Mouse (Mus musculus): Measurements from ENCODE around the gene Cep89. TPM values are rescaled to one million over a fixed set of nuclear protein-coding genes. Genes with fewer than 3 reads are reported as not detected.

The Cep89 gene
- polyA plus RNA-seq, 1 experiment from 2014 or later, result 10.3 TPM

DNA sequence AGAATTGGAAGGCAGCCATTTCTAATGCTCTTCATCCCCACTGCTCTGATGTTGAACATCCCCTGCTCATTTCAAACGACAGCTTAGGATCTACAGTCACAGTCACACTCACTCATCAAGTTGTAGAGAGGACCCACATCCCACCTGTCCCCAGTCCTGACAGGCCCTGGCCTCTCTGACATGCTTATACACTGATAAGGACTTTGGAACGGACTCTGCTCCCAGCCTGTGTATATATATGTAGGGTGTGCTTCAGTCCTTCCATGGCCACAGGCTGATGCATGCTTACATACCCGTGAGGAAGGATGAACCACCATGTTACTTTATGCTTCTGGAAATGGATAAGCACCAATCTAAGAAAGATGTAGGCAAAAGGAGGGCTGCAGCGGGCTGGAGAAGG, 64.1 kb downstream of the Cep89 start:
- Histone ChIP-seq H3K9ac (replicated peaks) (no peak overlapping the region), H3K36me3 (replicated peaks; ENCODE audit: insufficient read depth, low read length) (no peaks in the 10 kb centered on the region), H3K4me2 (ENCODE audit: low read depth, low read length) (no peak overlapping the region), H3K27me3 (ENCODE audit: insufficient read depth, low read length) (no peaks in the 10 kb centered on the region), H3K4me1 (ENCODE audit: insufficient read depth) (no peaks in the 10 kb centered on the region), H3K4me3 (ENCODE audit: low read depth, low read length) (no peak overlapping the region), H3K27ac (ENCODE audit: low read depth) (no peak overlapping the region), H3K9me3 (ENCODE audit: low read length) (no peaks in the 10 kb centered on the region)
- no peak for ATAC-seq
- WGBS (ENCODE audit: insufficient replicate concordance), result 65% methylated on average over 4 of the region's 4 CpGs
- DNase-seq, result no peak
- no peak for TF ChIP-seq EP300 (IDR thresholded peaks at IDR 0.05; ENCODE audit: low read depth)
- no peak for TF ChIP-seq CTCF (IDR thresholded peaks at IDR 0.05; ENCODE audit: low read depth)

DNA sequence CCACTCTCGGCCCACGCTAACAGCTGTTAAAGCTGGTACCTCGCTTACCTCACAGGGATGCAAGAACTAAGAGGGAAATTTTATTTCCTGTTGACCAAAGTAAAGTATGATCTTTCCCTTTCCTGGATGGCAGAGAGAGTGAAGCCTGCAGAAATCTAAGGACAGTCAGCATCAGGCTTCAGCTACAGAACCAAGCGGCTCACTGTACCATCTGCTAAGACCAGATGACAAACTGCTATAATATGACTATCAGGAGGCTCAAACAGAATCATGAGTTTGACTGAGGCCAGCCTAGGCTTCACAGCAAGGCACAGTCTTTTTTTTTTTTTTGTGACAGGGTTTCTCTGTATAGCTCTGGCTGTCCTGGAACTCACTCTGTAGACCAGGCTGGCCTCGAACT, 68.2 kb downstream of the Cep89 start:
- 88% methylated on average over 5 of the region's 5 CpGs for WGBS (ENCODE audit: insufficient replicate concordance)
- Histone ChIP-seq H3K4me2 (ENCODE audit: low read depth, low read length) (no peak overlapping the region), H3K4me3 (ENCODE audit: low read depth, low read length) (no peak overlapping the region), H3K36me3 (replicated peaks; ENCODE audit: insufficient read depth, low read length) (no peaks in the 10 kb centered on the region), H3K9me3 (ENCODE audit: low read length) (no peaks in the 10 kb centered on the region), H3K27me3 (ENCODE audit: insufficient read depth, low read length) (no peaks in the 10 kb centered on the region), H3K4me1 (ENCODE audit: insufficient read depth) (no peaks in the 10 kb centered on the region), H3K27ac (ENCODE audit: low read depth) (no peak overlapping the region), H3K9ac (replicated peaks) (no peak overlapping the region)
- DNase-seq, result no peak
- no peak for ATAC-seq
- TF ChIP-seq EP300 (IDR thresholded peaks at IDR 0.05; ENCODE audit: low read depth) (no peak), CTCF (IDR thresholded peaks at IDR 0.05; ENCODE audit: low read depth) (no peak)

DNA sequence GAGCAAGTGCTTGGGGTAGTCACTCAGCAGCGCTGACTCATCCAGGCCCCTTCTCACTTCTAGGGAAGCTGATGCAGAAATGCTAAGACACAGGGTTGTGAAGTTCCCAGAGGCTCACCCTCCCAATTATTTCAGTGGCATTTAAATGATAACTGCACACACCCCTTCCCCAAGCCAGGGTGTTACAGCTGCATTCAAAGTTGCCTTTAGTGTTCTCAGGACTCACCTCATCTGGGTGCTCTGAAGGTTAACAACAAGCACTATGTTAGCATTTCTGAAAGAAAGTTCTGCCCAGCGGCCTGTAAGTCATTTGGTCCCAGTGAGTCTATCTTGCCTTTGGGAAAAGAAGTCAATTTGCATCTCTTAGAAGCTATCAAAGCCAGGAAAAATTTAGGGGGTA, 71.0 kb downstream of the Cep89 start:
- Histone ChIP-seq H3K27me3 (ENCODE audit: insufficient read depth, low read length) (no peaks in the 10 kb centered on the region), H3K36me3 (replicated peaks; ENCODE audit: insufficient read depth, low read length) (no peaks in the 10 kb centered on the region), H3K9me3 (ENCODE audit: low read length) (no peaks in the 10 kb centered on the region), H3K4me2 (ENCODE audit: low read depth, low read length) (no peak overlapping the region), H3K9ac (replicated peaks) (no peak overlapping the region), H3K4me1 (ENCODE audit: insufficient read depth) (no peaks in the 10 kb centered on the region), H3K4me3 (ENCODE audit: low read depth, low read length) (no peak overlapping the region), H3K27ac (ENCODE audit: low read depth) (no peak overlapping the region)
- TF ChIP-seq EP300 (IDR thresholded peaks at IDR 0.05; ENCODE audit: low read depth) (no peak), CTCF (IDR thresholded peaks at IDR 0.05; ENCODE audit: low read depth) (no peak)
- DNase-seq (no peak), ATAC-seq (no peak)
- WGBS (ENCODE audit: insufficient replicate concordance), result 56% methylated on average over 2 of the region's 2 CpGs

DNA sequence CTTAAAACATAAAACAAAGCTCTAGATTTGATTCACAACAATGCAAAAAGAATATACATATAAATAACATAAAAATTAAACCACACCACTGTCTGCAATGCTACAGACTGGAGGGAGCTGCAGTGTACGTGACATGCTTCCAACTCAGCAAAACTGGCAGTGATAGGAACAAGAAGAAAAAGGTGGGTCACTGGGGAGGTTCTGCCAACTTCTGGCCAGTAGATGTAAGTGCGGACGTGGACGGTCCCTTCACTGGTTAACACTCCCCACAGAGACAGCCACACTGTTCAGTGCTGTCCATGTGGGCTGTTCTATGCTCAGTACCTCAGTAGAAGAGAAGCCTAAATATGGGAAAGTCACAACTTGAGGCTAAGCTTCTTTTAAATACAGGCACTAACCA, 74.0 kb downstream of the Cep89 start:
- H3K4me1 ChIP-seq (ENCODE audit: insufficient read depth), result no peaks in the 10 kb centered on the region
- no peak overlapping the region for H3K4me3 ChIP-seq (ENCODE audit: low read depth, low read length)
- 45% methylated on average over 4 of the region's 4 CpGs for WGBS (ENCODE audit: insufficient replicate concordance)
- no peaks in the 10 kb centered on the region for H3K27me3 ChIP-seq (ENCODE audit: insufficient read depth, low read length)
- no peak for DNase-seq
- no peak for TF ChIP-seq EP300 (IDR thresholded peaks at IDR 0.05; ENCODE audit: low read depth)
- TF ChIP-seq CTCF (IDR thresholded peaks at IDR 0.05; ENCODE audit: low read depth), result peak; percentile 35
- H3K4me2 ChIP-seq (ENCODE audit: low read depth, low read length), result no peak overlapping the region
- no peak overlapping the region for H3K9ac ChIP-seq (replicated peaks)
- H3K9me3 ChIP-seq (ENCODE audit: low read length), result no peaks in the 10 kb centered on the region
- ATAC-seq, result no peak
- no peaks in the 10 kb centered on the region for H3K36me3 ChIP-seq (replicated peaks; ENCODE audit: insufficient read depth, low read length)
- H3K27ac ChIP-seq (ENCODE audit: low read depth), result no peak overlapping the region

DNA sequence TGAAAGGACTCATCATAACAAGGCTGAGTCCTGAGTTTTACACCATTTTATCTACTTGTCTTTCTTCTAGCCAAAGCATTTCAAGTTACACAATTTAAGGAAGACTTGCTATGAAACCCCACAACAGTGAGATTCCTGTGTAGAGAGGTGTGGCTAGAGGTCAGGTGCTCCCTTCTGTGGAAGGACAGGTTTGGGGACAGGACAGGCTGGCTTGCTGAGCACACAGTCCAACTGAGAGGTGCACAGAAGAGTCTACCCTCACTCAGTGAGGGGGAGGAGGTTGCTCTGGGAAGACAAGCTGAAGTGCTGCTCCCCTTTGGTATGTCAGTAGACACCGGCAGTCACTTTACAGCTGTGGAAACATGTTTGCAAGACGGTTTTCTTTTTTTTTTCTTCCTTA, 79.6 kb downstream of the Cep89 start:
- no peak for TF ChIP-seq CTCF (IDR thresholded peaks at IDR 0.05; ENCODE audit: low read depth)
- no peak for TF ChIP-seq EP300 (IDR thresholded peaks at IDR 0.05; ENCODE audit: low read depth)
- Histone ChIP-seq H3K27me3 (ENCODE audit: insufficient read depth, low read length) (no peaks in the 10 kb centered on the region), H3K9ac (replicated peaks) (no peak overlapping the region), H3K27ac (ENCODE audit: low read depth) (no peak overlapping the region), H3K9me3 (ENCODE audit: low read length) (no peaks in the 10 kb centered on the region), H3K4me1 (ENCODE audit: insufficient read depth) (no peaks in the 10 kb centered on the region), H3K4me3 (ENCODE audit: low read depth, low read length) (no peak overlapping the region), H3K4me2 (ENCODE audit: low read depth, low read length) (no peak overlapping the region), H3K36me3 (replicated peaks; ENCODE audit: insufficient read depth, low read length) (no peaks in the 10 kb centered on the region)
- 74% methylated on average over 2 of the region's 2 CpGs for WGBS (ENCODE audit: insufficient replicate concordance)
- ATAC-seq (no peak), DNase-seq (no peak)

DNA sequence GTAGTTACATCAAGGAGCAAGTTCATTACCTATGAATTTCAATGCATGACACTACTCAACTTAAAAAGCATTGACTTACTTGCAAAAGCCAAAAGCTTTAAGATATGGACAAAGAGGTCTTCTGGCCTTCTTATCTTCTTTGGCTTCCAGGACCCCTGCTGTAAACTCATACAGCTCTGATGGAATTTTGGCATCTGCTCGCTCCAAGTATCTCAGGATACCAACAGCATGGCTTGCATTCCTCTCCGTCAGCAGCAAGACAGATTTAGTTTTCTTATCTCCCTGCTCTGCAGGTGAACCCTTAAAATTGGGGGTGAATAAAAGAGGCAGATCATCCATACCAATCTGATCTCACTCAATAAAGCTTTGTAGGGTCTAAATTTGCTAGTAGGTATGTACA, 88.3 kb downstream of the Cep89 start:
- no peak for DNase-seq
- no peaks in the 10 kb centered on the region for H3K4me1 ChIP-seq (ENCODE audit: insufficient read depth)
- H3K27me3 ChIP-seq (ENCODE audit: insufficient read depth, low read length), result no peaks in the 10 kb centered on the region
- H3K27ac ChIP-seq (ENCODE audit: low read depth), result no peak overlapping the region
- TF ChIP-seq CTCF (IDR thresholded peaks at IDR 0.05; ENCODE audit: low read depth), result no peak
- no peak for TF ChIP-seq EP300 (IDR thresholded peaks at IDR 0.05; ENCODE audit: low read depth)
- no peaks in the 10 kb centered on the region for H3K36me3 ChIP-seq (replicated peaks; ENCODE audit: insufficient read depth, low read length)
- WGBS (ENCODE audit: insufficient replicate concordance), result 75% methylated on average over 2 of the region's 2 CpGs
- ATAC-seq, result no peak
- no peaks in the 10 kb centered on the region for H3K9me3 ChIP-seq (ENCODE audit: low read length)
- H3K9ac ChIP-seq (replicated peaks), result no peak overlapping the region
- H3K4me3 ChIP-seq (ENCODE audit: low read depth, low read length), result no peak overlapping the region
- H3K4me2 ChIP-seq (ENCODE audit: low read depth, low read length), result no peak overlapping the region

DNA sequence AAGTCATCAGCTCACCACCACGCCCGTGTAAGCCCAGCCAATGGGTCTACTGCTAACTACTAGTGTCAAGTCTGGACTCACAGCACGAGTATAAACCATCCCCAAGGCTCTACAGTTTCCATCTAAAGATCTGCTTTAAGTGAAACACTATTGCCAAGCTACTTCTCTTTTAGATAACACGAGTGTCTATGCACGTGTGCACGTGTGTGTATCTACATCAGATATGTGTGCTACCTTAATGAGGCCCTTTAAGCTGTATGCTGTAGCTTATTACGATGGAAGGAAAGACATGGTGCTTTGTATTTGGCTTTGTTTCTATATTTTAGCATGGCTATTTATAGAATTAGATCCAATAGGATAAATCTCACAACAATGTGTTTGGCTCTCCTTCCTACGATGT, 89.7 kb downstream of the Cep89 start:
- Histone ChIP-seq H3K27me3 (ENCODE audit: insufficient read depth, low read length) (no peaks in the 10 kb centered on the region), H3K36me3 (replicated peaks; ENCODE audit: insufficient read depth, low read length) (no peaks in the 10 kb centered on the region), H3K4me1 (ENCODE audit: insufficient read depth) (no peaks in the 10 kb centered on the region), H3K9ac (replicated peaks) (no peak overlapping the region), H3K9me3 (ENCODE audit: low read length) (no peaks in the 10 kb centered on the region), H3K27ac (ENCODE audit: low read depth) (no peak overlapping the region), H3K4me2 (ENCODE audit: low read depth, low read length) (no peak overlapping the region), H3K4me3 (ENCODE audit: low read depth, low read length) (no peak overlapping the region)
- no peak for TF ChIP-seq CTCF (IDR thresholded peaks at IDR 0.05; ENCODE audit: low read depth)
- WGBS (ENCODE audit: insufficient replicate concordance), result 64% methylated on average over 8 of the region's 8 CpGs
- no peak for ATAC-seq
- no peak for DNase-seq

Other genes starting within 250 kb of the Cep89 start
- 0.12 TPM in 2 replicates for gene Slc7a10, start 210.7 kb upstream of the Cep89 start, polyA plus RNA-seq (2015; fragmentation: Nextera tagmentation; extraction: Ambion mirVana)
- 0.61 and 0.69 TPM in 2 replicates for gene Lrp3, start 181.5 kb upstream of the Cep89 start, polyA plus RNA-seq (2015; fragmentation: Nextera tagmentation; extraction: Ambion mirVana)
- gene Gpatch1, start 78.6 kb upstream of the Cep89 start, polyA plus RNA-seq (2015; fragmentation: Nextera tagmentation; extraction: Ambion mirVana), result 4.9 and 5.6 TPM in 2 replicates
- 8.1 TPM in 2 replicates for gene Rhpn2, start 62.9 kb upstream of the Cep89 start, polyA plus RNA-seq (2015; fragmentation: Nextera tagmentation; extraction: Ambion mirVana)
- 9.3 and 11.4 TPM in 2 replicates for gene Faap24, start 199 bp upstream of the Cep89 start, polyA plus RNA-seq (2015; fragmentation: Nextera tagmentation; extraction: Ambion mirVana)
- gene Slc7a9, start 51.8 kb downstream of the Cep89 start, polyA plus RNA-seq (2015; fragmentation: Nextera tagmentation; extraction: Ambion mirVana), result 0.15 and 0.27 TPM in 2 replicates
- gene Tdrd12, start 140.7 kb downstream of the Cep89 start, polyA plus RNA-seq (2015; fragmentation: Nextera tagmentation; extraction: Ambion mirVana), result 0.13 and 0.26 TPM in 2 replicates
- gene Nudt19, start 159.3 kb downstream of the Cep89 start, polyA plus RNA-seq (2015; fragmentation: Nextera tagmentation; extraction: Ambion mirVana), result 79.4 and 79.9 TPM in 2 replicates
- 0.02 TPM in 1 of 2 replicates, not detected in the other for gene Rgs9bp, start 188.5 kb downstream of the Cep89 start, polyA plus RNA-seq (2015; fragmentation: Nextera tagmentation; extraction: Ambion mirVana)
- gene Ankrd27, start 189.2 kb downstream of the Cep89 start, polyA plus RNA-seq (2015; fragmentation: Nextera tagmentation; extraction: Ambion mirVana), result 11.8 and 14.2 TPM in 2 replicates